Mouse (Mus musculus) C2C12 (cell line): ENCODE results near the gene Ddx51. TPM values are rescaled to one million over a fixed set of nuclear protein-coding genes. Genes with fewer than 3 reads are reported as not detected.

Experiments used
- H3K27me3 ChIP-seq: one replicate; pipeline ENCODE4 v1.6.1; 2011; ENCODE audit not compliant: control insufficient read depth, insufficient read depth, insufficient read length
- H3K36me3 ChIP-seq: one replicate; pipeline ENCODE4 v1.6.1; 2011; ENCODE audit not compliant: control insufficient read depth, insufficient read depth
- H3K4me3 ChIP-seq: one replicate; pipeline ENCODE4 v1.5.1; 2011; ENCODE audit warnings: mild to moderate bottlenecking, control low read depth; ENCODE audit not compliant: poor library complexity, insufficient read depth, severe bottlenecking
- H3K79me2 ChIP-seq: one replicate; pipeline ENCODE4 v1.6.1; 2011; ENCODE audit not compliant: control insufficient read depth, insufficient read depth
- H3K79me3 ChIP-seq: one replicate; pipeline ENCODE4 v1.6.1; 2011; ENCODE audit warnings: low read depth, control low read depth
- H3ac ChIP-seq: one replicate; pipeline ENCODE3; 2011; ENCODE audit warnings: low read depth; ENCODE audit not compliant: control insufficient read depth, insufficient read length
- CEBPB ChIP-seq: IDR thresholded peaks from one replicate; pipeline ENCODE4 v1.6.1; 2011; ENCODE audit warnings: low read depth, mild to moderate bottlenecking, control low read depth, moderate library complexity
- CTCF ChIP-seq: IDR thresholded peaks from one replicate; pipeline ENCODE4 v1.5.1; 2011; ENCODE audit not compliant: control insufficient read depth, insufficient read depth, insufficient read length
- FOSL1 ChIP-seq: IDR thresholded peaks from one replicate; pipeline ENCODE4 v1.8.0; 2011; ENCODE audit warnings: mild to moderate bottlenecking, low read length; ENCODE audit not compliant: poor library complexity, insufficient read depth, severe bottlenecking
- MAX ChIP-seq: IDR thresholded peaks from one replicate; pipeline ENCODE4 v1.6.1; 2011; ENCODE audit warnings: mild to moderate bottlenecking, control low read depth
- MYOD1 ChIP-seq: IDR thresholded peaks from one replicate; pipeline ENCODE4 v1.6.1; 2011; ENCODE audit warnings: low read depth; ENCODE audit not compliant: control insufficient read depth, insufficient read length
- MYOG ChIP-seq: IDR thresholded peaks from one replicate; pipeline ENCODE4 v1.6.1; 2011; ENCODE audit not compliant: control insufficient read depth, insufficient read length; ENCODE audit errors: extremely low read depth
- USF1 ChIP-seq: IDR thresholded peaks from one replicate; pipeline ENCODE4 v1.6.1; 2011; ENCODE audit warnings: low read depth, mild to moderate bottlenecking, control low read depth, moderate library complexity
- polyA plus RNA-seq: library from polyadenylated mRNA; unstranded; fragments of >200 nt; fragmentation: generic; extraction: Trizol; gene quantifications from one replicate; pipeline ENCODE4 v1.2.1, GENCODE M21; 2012; ENCODE audit warnings: missing spikeins

Gene Ddx51
- polyA plus RNA-seq, 1 experiment, result 14.8 TPM

DNA sequence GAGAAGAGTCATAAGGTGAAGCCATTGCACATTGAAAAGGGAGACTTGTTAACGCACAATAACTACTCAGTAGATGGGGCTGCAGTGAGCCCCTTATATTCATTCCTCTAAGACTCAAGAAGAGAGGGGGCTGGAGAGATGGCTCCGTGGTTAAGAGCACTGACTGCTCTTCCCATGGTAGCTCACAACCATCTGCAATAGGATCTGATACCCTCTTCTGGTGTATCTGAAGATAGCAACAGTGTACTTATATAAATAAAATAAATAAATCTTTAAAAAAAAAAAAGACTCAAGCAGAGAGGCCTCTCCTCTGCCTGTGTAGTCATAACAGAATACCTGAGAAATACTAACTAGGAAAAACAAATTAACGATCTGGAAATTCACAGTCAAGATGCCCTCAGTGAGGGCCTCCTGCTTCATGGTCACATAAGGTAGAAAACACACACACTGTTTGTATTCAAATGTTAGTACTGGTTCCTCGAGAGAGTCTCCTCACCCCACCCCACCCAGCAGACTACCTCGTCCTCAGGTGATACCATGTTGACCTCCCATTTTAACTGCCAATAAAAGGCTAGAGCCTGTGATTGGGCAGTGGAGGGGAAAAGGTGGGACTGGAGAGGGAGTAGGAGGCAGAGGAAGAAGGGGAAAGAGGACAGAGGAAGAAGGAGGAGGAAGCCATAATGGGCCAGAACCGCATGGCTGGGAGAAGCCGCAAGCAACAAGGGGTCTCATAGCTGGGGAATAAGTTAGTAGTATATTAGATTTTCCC is 14.8 kb upstream of the Ddx51 start:
- no peak overlapping the region for H3ac ChIP-seq
- H3K36me3 ChIP-seq, result no peaks in the 10 kb centered on the region
- TF ChIP-seq CTCF, result no peak
- H3K27me3 ChIP-seq, result no peaks in the 10 kb centered on the region
- no peaks in the 10 kb centered on the region for H3K79me3 ChIP-seq
- no peak overlapping the region for H3K4me3 ChIP-seq
- no peaks in the 10 kb centered on the region for H3K79me2 ChIP-seq

DNA sequence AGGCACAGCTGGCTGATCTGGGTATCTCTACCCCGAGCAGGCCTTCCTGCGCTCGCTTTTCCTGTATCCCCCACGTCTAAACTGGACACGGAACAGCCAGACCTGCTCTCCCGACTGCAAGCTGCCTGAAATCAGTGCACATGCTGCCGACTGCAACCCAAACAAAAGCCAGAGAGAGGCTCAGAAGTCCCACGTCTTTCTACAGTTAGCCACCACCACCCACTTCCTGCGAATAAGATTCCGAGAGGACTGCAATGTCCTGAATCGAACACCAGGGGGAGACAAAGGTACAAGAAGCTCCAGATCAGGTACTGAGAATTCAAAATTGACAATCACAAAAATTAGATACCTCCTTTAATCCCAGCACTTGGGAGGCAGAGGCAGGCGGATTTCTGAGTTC is 13.8 kb upstream of the Ddx51 start:
- Histone ChIP-seq H3K79me2 (no peaks in the 10 kb centered on the region), H3K36me3 (no peaks in the 10 kb centered on the region), H3K79me3 (no peaks in the 10 kb centered on the region), H3K4me3 (no peak overlapping the region), H3K27me3 (no peaks in the 10 kb centered on the region), H3ac (peak overlapping the region; percentile 52)
- no peak for TF ChIP-seq USF1
- TF ChIP-seq MYOG, result no peak
- no peak for TF ChIP-seq MYOD1
- TF ChIP-seq FOSL1, result no peak

DNA sequence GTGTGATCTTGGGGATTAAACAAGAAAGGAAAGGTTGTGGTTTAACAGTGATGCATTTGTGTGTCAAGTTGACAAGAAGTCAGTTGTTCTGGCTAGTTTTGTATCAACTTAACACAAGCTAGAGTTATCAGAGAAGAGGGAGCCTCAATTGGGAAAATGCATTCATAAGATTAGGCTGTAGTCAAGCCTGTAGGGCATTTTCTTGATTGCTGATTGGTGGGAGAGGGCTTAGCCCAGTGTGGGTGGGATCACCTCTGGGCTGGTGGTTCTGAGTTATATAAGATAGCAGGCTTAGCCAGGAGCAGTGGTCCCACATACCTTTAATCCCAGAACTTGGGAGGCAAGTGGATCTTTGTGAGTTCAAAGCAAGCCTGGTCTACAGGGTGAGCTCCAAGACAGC is 6.9 kb upstream of the Ddx51 start:
- H3K4me3 ChIP-seq, result no peak overlapping the region
- no peaks in the 10 kb centered on the region for H3K27me3 ChIP-seq
- H3ac ChIP-seq, result no peak overlapping the region
- peaks cover 58% of the 10 kb centered on the region for H3K36me3 ChIP-seq
- TF ChIP-seq CEBPB (no peak), MYOD1 (no peak), MYOG (no peak), CTCF (no peak), USF1 (no peak), MAX (no peak), FOSL1 (no peak)
- peaks cover 1% of the 10 kb centered on the region for H3K79me2 ChIP-seq
- peaks cover 1% of the 10 kb centered on the region for H3K79me3 ChIP-seq

DNA sequence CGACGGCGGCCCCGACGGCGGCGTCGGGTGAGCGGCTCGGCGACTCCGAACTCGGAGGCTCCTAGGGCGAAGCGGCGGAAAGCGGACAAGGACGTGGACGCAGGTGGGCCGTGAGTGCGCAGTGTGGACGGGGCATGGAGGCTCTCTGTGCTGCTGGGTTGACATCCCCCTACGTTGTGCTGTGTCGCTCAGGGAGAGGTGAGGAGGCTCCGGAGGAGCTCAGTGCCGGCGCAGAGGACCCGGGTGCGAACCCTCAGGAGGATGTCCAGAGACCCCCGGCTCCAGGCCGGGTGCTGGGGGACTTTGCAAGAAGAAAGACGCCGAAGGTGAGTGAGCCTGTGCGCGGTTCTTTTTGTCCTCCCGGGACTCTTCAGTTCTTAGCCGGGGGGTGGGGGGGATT is 435 bp downstream of the Ddx51 start:
- no peaks in the 10 kb centered on the region for H3K27me3 ChIP-seq
- H3ac ChIP-seq, result peak overlapping the region; percentile 86
- TF ChIP-seq MAX (no peak), USF1 (no peak), FOSL1 (no peak), MYOD1 (no peak), CEBPB (no peak), MYOG (no peak), CTCF (no peak)
- H3K36me3 ChIP-seq, result peaks cover 63% of the 10 kb centered on the region
- H3K4me3 ChIP-seq, result peak overlapping the region; percentile 91
- H3K79me3 ChIP-seq, result peaks cover 23% of the 10 kb centered on the region
- H3K79me2 ChIP-seq, result peaks cover 43% of the 10 kb centered on the region

DNA sequence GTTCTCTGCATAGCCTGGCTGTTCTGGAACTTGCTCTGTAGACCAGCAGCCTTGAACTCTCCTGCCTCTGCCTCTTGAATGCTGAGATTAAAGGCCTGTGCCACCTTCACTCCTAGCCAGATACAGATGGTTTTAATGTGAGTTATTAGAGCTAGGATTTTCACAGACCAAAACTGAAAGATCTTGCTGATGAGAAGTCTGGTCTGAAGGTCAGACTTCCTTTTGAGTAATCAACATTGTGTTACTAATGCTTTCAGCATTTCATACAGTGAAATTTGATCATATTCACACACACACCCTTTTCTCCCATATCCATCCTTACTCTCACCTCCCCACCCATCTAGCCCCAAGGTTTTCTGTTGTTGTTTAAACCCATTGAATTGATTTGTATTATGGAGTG is 6.4 kb downstream of the Ddx51 start:
- H3K36me3 ChIP-seq, result peaks cover 80% of the 10 kb centered on the region
- H3K27me3 ChIP-seq, result no peaks in the 10 kb centered on the region
- H3K79me2 ChIP-seq, result peaks cover 18% of the 10 kb centered on the region
- peak; percentile 57 for TF ChIP-seq CEBPB
- TF ChIP-seq CTCF, result no peak
- peaks cover 10% of the 10 kb centered on the region for H3K79me3 ChIP-seq
- no peak overlapping the region for H3ac ChIP-seq
- H3K4me3 ChIP-seq, result no peak overlapping the region

DNA sequence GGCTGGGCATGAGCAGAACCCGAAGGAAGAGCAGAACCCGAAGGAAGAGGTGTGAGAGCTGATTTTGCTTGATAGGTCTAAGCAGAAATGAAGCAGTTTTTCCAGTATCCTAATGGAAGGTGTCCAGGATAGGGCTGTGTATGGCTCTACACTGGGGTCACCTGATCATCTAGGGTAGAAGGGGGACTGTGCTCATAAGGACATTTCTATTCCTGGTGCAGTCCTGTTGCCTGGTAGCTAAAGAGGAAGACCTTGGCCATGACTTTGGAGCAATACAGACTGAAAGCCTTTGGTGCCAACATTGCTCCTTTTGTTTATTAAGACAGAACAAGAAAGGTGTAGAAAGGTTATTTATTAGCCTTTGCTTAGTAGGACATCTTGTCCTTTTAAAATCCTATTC is 10.8 kb downstream of the Ddx51 start:
- Histone ChIP-seq H3K79me2 (peaks cover 9% of the 10 kb centered on the region), H3ac (no peak overlapping the region), H3K36me3 (peaks cover 49% of the 10 kb centered on the region), H3K4me3 (no peak overlapping the region), H3K79me3 (peaks cover 5% of the 10 kb centered on the region), H3K27me3 (no peaks in the 10 kb centered on the region)
- TF ChIP-seq CEBPB (no peak), MAX (no peak), MYOG (no peak), FOSL1 (no peak), MYOD1 (no peak), CTCF (no peak), USF1 (no peak)

DNA sequence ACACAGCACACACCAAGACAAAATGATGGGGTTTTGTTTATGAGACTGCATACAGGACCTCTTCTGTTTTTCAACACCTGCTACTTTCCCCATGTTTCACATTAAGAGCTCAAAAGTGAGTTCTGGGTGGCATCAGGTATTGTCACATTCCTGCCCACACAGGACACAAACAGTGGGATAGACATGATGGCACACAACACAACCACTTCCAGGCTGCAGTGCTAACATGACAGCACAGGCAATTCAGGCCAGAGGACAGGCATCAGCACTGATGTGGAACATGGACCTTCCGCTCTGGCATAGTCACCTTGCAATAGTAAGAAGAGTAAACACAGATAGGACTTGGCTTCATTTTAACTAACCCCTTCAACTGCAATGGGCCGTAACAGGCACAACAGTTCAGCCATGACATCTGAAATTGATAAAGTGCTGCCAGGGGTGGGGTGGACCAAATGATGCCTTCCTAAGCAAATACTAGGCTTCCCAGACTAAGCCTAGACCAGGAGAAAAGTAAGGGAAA is 11.6 kb downstream of the Ddx51 start:
- Histone ChIP-seq H3K27me3 (no peaks in the 10 kb centered on the region), H3K79me3 (peaks cover 5% of the 10 kb centered on the region), H3K4me3 (no peak overlapping the region), H3K36me3 (peaks cover 53% of the 10 kb centered on the region), H3K79me2 (peaks cover 9% of the 10 kb centered on the region), H3ac (no peak overlapping the region)
- TF ChIP-seq CTCF, result no peak
- no peak for TF ChIP-seq USF1
- no peak for TF ChIP-seq MAX
